Mouse (Mus musculus) embryonic fibroblast, embryonic 13.5 days (primary cell): ENCODE measurements at regions not wholly inside any gene's neighbourhood (a gene's known extent, or its start where the extent isn't known, plus 50 kb on each side); places are given as distances from the start of the nearest gene placed in this dataset.

Source experiments
- CTCF ChIP-seq: IDR thresholded peaks from 2 replicates; pipeline ENCODE4 v1.5.1; 2011; ENCODE audit warnings: mild to moderate bottlenecking, control low read depth, low read length, moderate library complexity, borderline replicate concordance; ENCODE audit not compliant: insufficient read depth
- POLR2A ChIP-seq: IDR thresholded peaks from 2 replicates; pipeline ENCODE4 v1.6.1; 2011; ENCODE audit warnings: low read depth, mild to moderate bottlenecking, control low read depth, low read length, moderate library complexity

DNA sequence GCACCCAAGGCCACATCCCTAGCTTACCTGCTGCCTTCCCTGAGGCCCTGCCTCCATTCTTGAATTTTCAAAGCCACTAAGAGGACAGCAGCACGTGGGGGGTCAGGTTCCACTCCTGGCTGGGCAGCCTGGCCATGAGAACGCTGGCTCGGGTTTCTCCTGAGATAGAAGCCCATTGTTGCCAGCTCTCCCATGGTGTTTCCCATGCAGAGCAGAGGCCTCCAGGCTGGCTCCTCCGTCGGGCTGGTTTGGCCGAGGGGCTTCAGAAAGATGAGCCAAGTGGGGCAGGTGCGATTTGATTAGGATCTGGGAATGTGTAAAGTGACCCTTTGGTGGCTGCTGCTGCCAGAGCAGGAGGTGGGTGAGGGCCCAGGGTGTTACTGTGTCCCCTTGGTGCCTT is 87.8 kb upstream of the Otos start:
- no peak for TF ChIP-seq POLR2A
- no peak for TF ChIP-seq CTCF
